Mouse (Mus musculus): ENCODE results near the gene Nfyc. TPM values are rescaled to one million over a fixed set of nuclear protein-coding genes. Genes with fewer than 3 reads are reported as not detected.

Gene Nfyc
- polyA plus RNA-seq, 1 experiment, result 9.7 TPM

- no peak for TF ChIP-seq GATA1 (IDR thresholded peaks at IDR 0.05; ENCODE audit: low read length)
- TF ChIP-seq TAL1 (IDR thresholded peaks at IDR 0.05; ENCODE audit: low read length), result no peak
- H3K9me3 ChIP-seq (ENCODE audit: control insufficient read depth, low read length), result no peaks in the 10 kb centered on the region
- H3K27me3 ChIP-seq (ENCODE audit: control insufficient read depth), result no peaks in the 10 kb centered on the region
- H3K4me1 ChIP-seq (ENCODE audit: control insufficient read depth), result peaks cover 4% of the 10 kb centered on the region
- no peak overlapping the region for H3K4me3 ChIP-seq (replicated peaks)
- peaks cover 9% of the 10 kb centered on the region for H3K36me3 ChIP-seq (ENCODE audit: control insufficient read depth)
Measured at GRCm38 (mm10) chr4:120797985-120798725, 33.2 kb downstream of the Nfyc start.

GRCm38 (mm10) chr4:120796687-120797086 is 34.7 kb downstream of the Nfyc start:
- H3K27me3 ChIP-seq (ENCODE audit: control insufficient read depth), result no peaks in the 10 kb centered on the region
- H3K4me1 ChIP-seq (ENCODE audit: control insufficient read depth), result peaks cover 4% of the 10 kb centered on the region
- no peak overlapping the region for H3K4me3 ChIP-seq (replicated peaks)
- TF ChIP-seq TAL1 (IDR thresholded peaks at IDR 0.05; ENCODE audit: low read length) (no peak), GATA1 (IDR thresholded peaks at IDR 0.05; ENCODE audit: low read length) (no peak)
- peaks cover 14% of the 10 kb centered on the region for H3K36me3 ChIP-seq (ENCODE audit: control insufficient read depth)
- no peaks in the 10 kb centered on the region for H3K9me3 ChIP-seq (ENCODE audit: control insufficient read depth, low read length)

GRCm38 (mm10) chr4:120795646-120796045 is 35.7 kb downstream of the Nfyc start:
- H3K27me3 ChIP-seq (ENCODE audit: control insufficient read depth), result no peaks in the 10 kb centered on the region
- peaks cover 4% of the 10 kb centered on the region for H3K4me1 ChIP-seq (ENCODE audit: control insufficient read depth)
- no peak for TF ChIP-seq TAL1 (IDR thresholded peaks at IDR 0.05; ENCODE audit: low read length)
- no peak for TF ChIP-seq GATA1 (IDR thresholded peaks at IDR 0.05; ENCODE audit: low read length)
- H3K9me3 ChIP-seq (ENCODE audit: control insufficient read depth, low read length), result no peaks in the 10 kb centered on the region
- peaks cover 14% of the 10 kb centered on the region for H3K36me3 ChIP-seq (ENCODE audit: control insufficient read depth)
- H3K4me3 ChIP-seq (replicated peaks), result no peak overlapping the region

GRCm38 (mm10) chr4:120792918-120793317 is 38.5 kb downstream of the Nfyc start:
- H3K9me3 ChIP-seq (ENCODE audit: control insufficient read depth, low read length), result no peaks in the 10 kb centered on the region
- H3K27me3 ChIP-seq (ENCODE audit: control insufficient read depth), result no peaks in the 10 kb centered on the region
- no peak for TF ChIP-seq TAL1 (IDR thresholded peaks at IDR 0.05; ENCODE audit: low read length)
- TF ChIP-seq GATA1 (IDR thresholded peaks at IDR 0.05; ENCODE audit: low read length), result no peak
- H3K36me3 ChIP-seq (ENCODE audit: control insufficient read depth), result peaks cover 36% of the 10 kb centered on the region
- H3K4me1 ChIP-seq (ENCODE audit: control insufficient read depth), result peaks cover 4% of the 10 kb centered on the region
- H3K4me3 ChIP-seq (replicated peaks), result no peak overlapping the region

- Histone ChIP-seq H3K9me3 (ENCODE audit: control insufficient read depth, low read length) (no peaks in the 10 kb centered on the region), H3K27me3 (ENCODE audit: control insufficient read depth) (no peaks in the 10 kb centered on the region), H3K4me1 (ENCODE audit: control insufficient read depth) (no peaks in the 10 kb centered on the region), H3K36me3 (ENCODE audit: control insufficient read depth) (peaks cover 62% of the 10 kb centered on the region), H3K4me3 (replicated peaks) (no peak overlapping the region)
- TF ChIP-seq TAL1 (IDR thresholded peaks at IDR 0.05; ENCODE audit: low read length) (no peak), GATA1 (IDR thresholded peaks at IDR 0.05; ENCODE audit: low read length) (no peak)
Measured at GRCm38 (mm10) chr4:120790027-120790426, 41.3 kb downstream of the Nfyc start.

GRCm38 (mm10) chr4:120755801-120756200 is 75.6 kb downstream of the Nfyc start:
- Histone ChIP-seq H3K36me3 (ENCODE audit: control insufficient read depth) (peaks cover 47% of the 10 kb centered on the region), H3K27me3 (ENCODE audit: control insufficient read depth) (peaks cover 18% of the 10 kb centered on the region), H3K4me3 (replicated peaks) (no peak overlapping the region), H3K9me3 (ENCODE audit: control insufficient read depth, low read length) (no peaks in the 10 kb centered on the region), H3K4me1 (ENCODE audit: control insufficient read depth) (no peaks in the 10 kb centered on the region)
- TF ChIP-seq GATA1 (IDR thresholded peaks at IDR 0.05; ENCODE audit: low read length) (no peak), TAL1 (IDR thresholded peaks at IDR 0.05; ENCODE audit: low read length) (no peak)

- H3K36me3 ChIP-seq (ENCODE audit: control insufficient read depth), result peaks cover 42% of the 10 kb centered on the region
- H3K27me3 ChIP-seq (ENCODE audit: control insufficient read depth), result peaks cover 23% of the 10 kb centered on the region
- H3K9me3 ChIP-seq (ENCODE audit: control insufficient read depth, low read length), result no peaks in the 10 kb centered on the region
- TF ChIP-seq GATA1 (IDR thresholded peaks at IDR 0.05; ENCODE audit: low read length) (no peak), TAL1 (IDR thresholded peaks at IDR 0.05; ENCODE audit: low read length) (no peak)
- H3K4me1 ChIP-seq (ENCODE audit: control insufficient read depth), result no peaks in the 10 kb centered on the region
- H3K4me3 ChIP-seq (replicated peaks), result no peak overlapping the region
Measured at GRCm38 (mm10) chr4:120755299-120755698, 76.1 kb downstream of the Nfyc start.

- no peak for TF ChIP-seq GATA1 (IDR thresholded peaks at IDR 0.05; ENCODE audit: low read length)
- no peak for TF ChIP-seq TAL1 (IDR thresholded peaks at IDR 0.05; ENCODE audit: low read length)
- Histone ChIP-seq H3K9me3 (ENCODE audit: control insufficient read depth, low read length) (peaks cover 2% of the 10 kb centered on the region; the same call in 1 of the 2 replicates), H3K4me1 (ENCODE audit: control insufficient read depth) (peaks cover 9% of the 10 kb centered on the region), H3K27me3 (ENCODE audit: control insufficient read depth) (peaks cover 80% of the 10 kb centered on the region), H3K4me3 (replicated peaks) (no peak overlapping the region), H3K36me3 (ENCODE audit: control insufficient read depth) (no peaks in the 10 kb centered on the region)
Measured at GRCm38 (mm10) chr4:120749601-120750000, 81.8 kb downstream of the Nfyc start.

- Histone ChIP-seq H3K36me3 (ENCODE audit: control insufficient read depth) (no peaks in the 10 kb centered on the region), H3K4me3 (replicated peaks) (no peak within 1 kb of the TSS), H3K9me3 (ENCODE audit: control insufficient read depth, low read length) (peaks cover 2% of the 10 kb centered on the region; the same call in 1 of the 2 replicates), H3K27me3 (ENCODE audit: control insufficient read depth) (peaks cover 93% of the 10 kb centered on the region), H3K4me1 (ENCODE audit: control insufficient read depth) (peaks cover 9% of the 10 kb centered on the region)
- TF ChIP-seq TAL1 (IDR thresholded peaks at IDR 0.05; ENCODE audit: low read length) (no peak), GATA1 (IDR thresholded peaks at IDR 0.05; ENCODE audit: low read length) (no peak)
Measured at GRCm38 (mm10) chr4:120747941-120748866, 83.2 kb downstream of the Nfyc start, which contains the start of gene Kcnq4. Gene Kcnq4 (minus strand): TSS chr4:120748612.
